Mouse (Mus musculus) erythroblast, embryonic 14.5 days (primary cell): ENCODE results near the gene Gm21964.

Experiments used
- GATA1 ChIP-seq: IDR thresholded peaks from 2 replicates; pipeline ENCODE4 v1.6.1; 2012; ENCODE audit warnings: low read length, inconsistent platforms, mixed read lengths
- TAL1 ChIP-seq: IDR thresholded peaks from 3 replicates; pipeline ENCODE4 v1.6.1; 2012; ENCODE audit warnings: low read length, inconsistent platforms, mixed read lengths

- no peak for TF ChIP-seq TAL1
- TF ChIP-seq GATA1, result no peak
Observed at GRCm38 (mm10) chr8:110145538-110145937, 44.5 kb downstream of the Gm21964 start.
